Mouse (Mus musculus) mature B cell (primary cell): Measurements from ENCODE around the gene Gstm2.
"Not testable (repeated sequence)": the region's sequence is repeated elsewhere in the genome, so short reads cannot be mapped to it uniquely, and the experiment has no call there.

Source experiments
- in situ Hi-C: fragments of 300-500 bp; cut with MboI; formaldehyde crosslinking; loops from 2 replicates; pipeline ENCODE4 v1.14.3; 2019

Gene Gstm2

GRCm38 (mm10) chr3:107996576-107996975 is 10.3 kb upstream of the Gstm2 start:
- in situ Hi-C loops = no loop called here

- in situ Hi-C loops = not testable (repeated sequence)
These were observed 9.7 kb upstream of the Gstm2 start for GRCm38 (mm10) chr3:107995974-107996373.

- in situ Hi-C loops = not testable (repeated sequence)
These were observed 1.1 kb downstream of the Gstm2 start for GRCm38 (mm10) chr3:107985141-107985540.

GRCm38 (mm10) chr3:107984471-107984870 is 1.8 kb downstream of the Gstm2 start:
- in situ Hi-C loops = no loop called here

GRCm38 (mm10) chr3:107983771-107984170 is 2.5 kb downstream of the Gstm2 start:
- in situ Hi-C loops = no loop called here

GRCm38 (mm10) chr3:107982726-107983125 is 3.5 kb downstream of the Gstm2 start:
- in situ Hi-C loops = no loop called here

GRCm38 (mm10) chr3:107981261-107981660 is 5.0 kb downstream of the Gstm2 start:
- in situ Hi-C loops = no loop called here

GRCm38 (mm10) chr3:107977691-107978090 is 8.6 kb downstream of the Gstm2 start:
- in situ Hi-C loops = no loop called here

GRCm38 (mm10) chr3:107974237-107974636 is 12.0 kb downstream of the Gstm2 start:
- in situ Hi-C loops = no loop called here

- in situ Hi-C loops = no loop called here
These were observed 14.2 kb downstream of the Gstm2 start for GRCm38 (mm10) chr3:107972070-107972469.

- in situ Hi-C loops = not testable (repeated sequence)
These were observed 15.2 kb downstream of the Gstm2 start for GRCm38 (mm10) chr3:107971101-107971500.

GRCm38 (mm10) chr3:107968724-107969395 is 17.4 kb downstream of the Gstm2 start, which contains the start of gene Gstm3:
Gstm3 (minus strand) TSS chr3:107969283.
- in situ Hi-C loops = no loop called here

GRCm38 (mm10) chr3:107966631-107967030 is 19.6 kb downstream of the Gstm2 start:
- in situ Hi-C loops = no loop called here

- in situ Hi-C loops = no loop called here
These were observed 20.7 kb downstream of the Gstm2 start for GRCm38 (mm10) chr3:107965592-107965991.

GRCm38 (mm10) chr3:107964656-107965308 is 21.5 kb downstream of the Gstm2 start:
- in situ Hi-C loops = no loop called here

GRCm38 (mm10) chr3:107964026-107964425 is 22.2 kb downstream of the Gstm2 start:
- in situ Hi-C loops = no loop called here

GRCm38 (mm10) chr3:107955260-107955659 is 31.0 kb downstream of the Gstm2 start:
- in situ Hi-C loops = not testable (repeated sequence)

GRCm38 (mm10) chr3:107953906-107954305 is 32.3 kb downstream of the Gstm2 start:
- in situ Hi-C loops = no loop called here

- in situ Hi-C loops = no loop called here
These were observed 32.9 kb downstream of the Gstm2 start for GRCm38 (mm10) chr3:107953328-107953755.

GRCm38 (mm10) chr3:107950531-107950930 is 35.7 kb downstream of the Gstm2 start:
- in situ Hi-C loops = no loop called here

- in situ Hi-C loops = not testable (repeated sequence)
These were observed 36.8 kb downstream of the Gstm2 start for GRCm38 (mm10) chr3:107949461-107949860.

GRCm38 (mm10) chr3:107945729-107946128 is 40.5 kb downstream of the Gstm2 start:
- in situ Hi-C loops = no loop called here

- in situ Hi-C loops = no loop called here
These were observed 42.8 kb downstream of the Gstm2 start, which contains the start of gene Gstm6 for GRCm38 (mm10) chr3:107943239-107943990. Gstm6 (minus strand) TSS chr3:107943749.
